Mouse (Mus musculus) B cell, adult 62 days (primary cell): Measurements from ENCODE around the gene Hist1h2ba. TPM values are rescaled to one million over a fixed set of nuclear protein-coding genes. Genes with fewer than 3 reads are reported as not detected.

Experiments used
- total RNA-seq: library from RNA; stranded (reverse); gene quantifications from 4 replicates; pipeline ENCODE4 v1.2.4, GENCODE M21; 2023

Hist1h2ba gene
- not detected in 4 replicates for total RNA-seq

DNA sequence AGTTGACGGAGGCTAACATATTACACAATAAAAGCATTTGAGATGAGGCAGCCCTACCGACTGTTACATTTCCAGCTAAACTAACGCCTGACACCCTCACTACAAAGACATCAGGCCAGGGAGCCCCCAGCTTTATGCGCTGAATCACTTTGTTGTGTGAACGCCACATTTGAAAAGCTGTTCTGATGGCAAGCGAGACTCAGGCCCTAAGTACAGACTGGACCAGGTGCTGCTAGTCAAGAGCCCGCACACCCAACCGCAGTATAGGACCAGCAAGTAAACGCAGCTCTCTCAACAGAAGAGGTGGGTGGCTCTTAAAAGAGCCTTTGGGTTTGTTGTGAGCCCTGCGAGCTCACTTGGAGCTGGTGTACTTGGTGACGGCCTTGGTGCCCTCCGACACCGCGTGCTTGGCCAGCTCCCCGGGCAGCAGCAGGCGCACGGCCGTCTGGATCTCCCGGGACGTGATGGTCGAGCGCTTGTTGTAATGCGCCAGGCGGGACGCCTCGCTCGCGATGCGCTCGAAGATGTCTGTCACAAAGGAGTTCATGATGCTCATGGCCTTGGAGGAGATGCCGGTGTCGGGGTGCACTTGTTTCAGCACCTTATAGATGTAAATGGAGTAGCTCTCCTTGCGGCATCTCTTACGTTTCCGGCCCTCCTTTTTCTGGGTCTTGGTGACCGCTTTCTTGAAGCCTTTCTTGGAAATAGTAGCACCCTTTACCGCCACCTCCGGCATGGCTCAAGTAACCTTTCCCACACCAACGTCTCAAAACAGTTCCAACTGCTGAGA, at the start of gene Hist1h2ba:
TSS of gene Hist1h2ba (minus strand) at position 736 of the 790 bp plus-strand sequence.

DNA sequence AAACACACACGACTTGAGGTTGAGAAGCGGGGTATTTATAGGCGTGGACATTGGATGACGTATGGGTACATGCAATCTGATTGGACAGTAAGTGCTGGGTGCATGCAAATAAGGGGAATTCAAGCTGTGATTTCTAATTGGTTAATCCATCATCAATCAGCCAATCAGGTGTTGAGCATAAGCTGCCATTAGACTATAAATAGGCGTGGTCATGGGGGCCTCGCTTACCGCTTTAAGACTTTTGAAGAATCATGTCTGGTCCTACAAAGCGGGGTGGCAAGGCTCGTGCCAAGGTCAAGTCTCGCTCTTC, 210 bp upstream of the Hist1h2ba start, which contains the start of gene Hist1h2aa:
TSS of gene Hist1h2aa (plus strand) at position 252 of the 310 bp plus-strand sequence.

GRCm38 (mm10) chr13:23914376-23915167, 19.4 kb downstream of the Hist1h2ba start, which contains the start of gene Slc17a4:
TSS of gene Slc17a4 (minus strand) at chr13:23915009.

Other genes with a start within 250 kb of the Hist1h2ba start
- gene Hist1h2bc, start 250.0 kb downstream of the Hist1h2ba start, total RNA-seq, result 16.6 to 23.0 TPM (median 18.7 TPM) in 4 replicates
- gene Hist1h1t, start 238.3 kb downstream of the Hist1h2ba start, total RNA-seq, result 0.67 to 1.3 TPM in 2 of 4 replicates, not detected in the others
- gene Hist1h4c, start 235.7 kb downstream of the Hist1h2ba start, total RNA-seq, result 174 to 205 TPM (median 189 TPM) in 4 replicates
- gene Hfe, start 223.3 kb downstream of the Hist1h2ba start, total RNA-seq, result 0.48 to 1.5 TPM (median 1.1 TPM) in 4 replicates
- 857 to 1,008 TPM (median 880 TPM) in 4 replicates for gene Hist1h1c, start 195.3 kb downstream of the Hist1h2ba start, total RNA-seq
- 9.0 to 14.7 TPM (median 11.7 TPM) in 4 replicates for gene Hist1h3c, start 188.6 kb downstream of the Hist1h2ba start, total RNA-seq
- gene Hist1h2bb, start 187.4 kb downstream of the Hist1h2ba start, total RNA-seq, result 65.5 to 82.0 TPM (median 72.9 TPM) in 4 replicates
- gene Hist1h2ab, start 183.0 kb downstream of the Hist1h2ba start, total RNA-seq, result 38.9 to 112 TPM (median 74.0 TPM) in 4 replicates
- gene Hist1h3b, start 181.9 kb downstream of the Hist1h2ba start, total RNA-seq, result 29.5 to 64.1 TPM (median 35.4 TPM) in 4 replicates
- 81.8 to 123 TPM (median 110 TPM) in 4 replicates for gene Hist1h4b, start 177.1 kb downstream of the Hist1h2ba start, total RNA-seq
- gene Hist1h4a, start 172.9 kb downstream of the Hist1h2ba start, total RNA-seq, result 189 to 269 TPM (median 202 TPM) in 4 replicates
- 385 to 444 TPM (median 390 TPM) in 4 replicates for gene Hist1h3a, start 171.8 kb downstream of the Hist1h2ba start, total RNA-seq
- gene Hist1h1a, start 170.5 kb downstream of the Hist1h2ba start, total RNA-seq, result 35.5 to 38.6 TPM (median 37.0 TPM) in 4 replicates
- gene Trim38, start 164.2 kb downstream of the Hist1h2ba start, total RNA-seq, result not detected in 4 replicates
- gene Slc17a2, start 127.2 kb downstream of the Hist1h2ba start, total RNA-seq, result not detected in 4 replicates
- not detected in 4 replicates for gene Slc17a3, start 94.7 kb downstream of the Hist1h2ba start, total RNA-seq
- gene Slc17a1, start 66.4 kb downstream of the Hist1h2ba start, total RNA-seq, result not detected in 4 replicates
- gene Slc17a4, start 19.1 kb downstream of the Hist1h2ba start, total RNA-seq, result not detected in 4 replicates
- not detected in 4 replicates for gene Hist1h2aa, start 306 bp upstream of the Hist1h2ba start, total RNA-seq
- gene Scgn, start 57.1 kb upstream of the Hist1h2ba start, total RNA-seq, result not detected in 4 replicates